Mouse (Mus musculus) large intestine, adult 2 months (tissue): Measurements from ENCODE around the gene 1110017D15Rik. TPM values are rescaled to one million over a fixed set of nuclear protein-coding genes. Genes with fewer than 3 reads are reported as not detected.
A peak's percentile ranks its signal among the peaks of the same experiment; 100 is the strongest.

Source experiments
- DNase-seq: peaks from one replicate; pipeline ENCODE4 v3.0.0-alpha.2; 2012; ENCODE audit warnings: low read depth, low spot score
- WGBS: fragments of 180-500 bp; shearing (Covaris S2); methylation state at CpG from one replicate; pipeline ENCODE4 v1.1.7; 2018; 5-methylcytosine and 5-hydroxymethylcytosine counted together
- polyA plus RNA-seq: library from polyadenylated mRNA; depleted of rRNA; stranded (reverse); fragments of >200 nt; gene quantifications from 2 replicates; pipeline ENCODE4 v1.2.3, GENCODE M21; 2012

Gene 1110017D15Rik
- polyA plus RNA-seq, 1 experiment: 0.12 TPM

DNA sequence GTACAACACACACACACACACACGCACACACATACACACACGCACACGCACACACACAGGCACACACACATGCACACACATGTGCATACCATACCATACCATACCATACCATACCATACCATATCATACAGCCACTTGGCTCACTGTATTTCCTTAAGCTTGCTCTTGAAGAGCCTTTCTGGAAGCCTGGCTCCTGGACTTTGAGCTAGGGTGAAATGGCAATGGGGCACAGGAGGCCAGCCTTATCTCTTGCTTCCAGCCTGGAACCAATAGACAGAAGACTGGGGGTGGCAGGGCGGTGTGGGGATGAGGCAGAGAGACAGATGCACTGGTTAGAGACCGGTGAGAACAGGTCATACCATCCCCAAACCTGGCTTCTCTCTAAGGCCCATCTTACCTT is 2.1 kb upstream of the 1110017D15Rik start:
- WGBS: 89% methylated on average over 5 of the region's 5 CpGs
- DNase-seq: no peak

GRCm38 (mm10) chr4:41518349-41518748 is 1.2 kb upstream of the 1110017D15Rik start:
- DNase-seq: no peak
- WGBS: 85% methylated on average over 7 of the region's 7 CpGs

- DNase-seq: no peak
- WGBS: 28% methylated on average over 8 of the region's 8 CpGs
Observed at GRCm38 (mm10) chr4:41513714-41514113, 3.4 kb downstream of the 1110017D15Rik start.

DNA sequence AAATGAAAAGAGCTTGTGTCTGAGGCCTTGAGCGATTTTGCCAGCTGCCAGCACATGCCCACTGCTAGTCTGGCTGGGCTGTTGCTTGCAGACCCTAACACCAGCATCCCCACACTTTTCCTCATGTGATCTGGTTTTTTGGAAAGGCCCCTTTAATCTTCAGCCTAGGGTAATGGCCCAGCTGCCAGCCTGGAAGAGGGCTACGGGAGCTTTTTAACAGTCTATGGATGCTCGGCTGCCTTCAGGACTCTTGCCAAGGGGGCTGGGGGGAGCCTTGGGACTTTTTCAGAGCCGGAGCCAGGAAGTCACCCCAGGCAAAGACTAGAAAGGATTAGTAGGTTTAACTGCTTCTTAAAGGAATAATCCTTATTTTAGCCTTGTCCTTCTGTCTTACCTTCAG is 3.8 kb downstream of the 1110017D15Rik start:
- WGBS: 49% methylated on average over 4 of the region's 4 CpGs
- no peak for DNase-seq

GRCm38 (mm10) chr4:41507998-41508397 is 9.1 kb downstream of the 1110017D15Rik start:
- DNase-seq: no peak
- WGBS: 69% methylated on average over 7 of the region's 7 CpGs

DNA sequence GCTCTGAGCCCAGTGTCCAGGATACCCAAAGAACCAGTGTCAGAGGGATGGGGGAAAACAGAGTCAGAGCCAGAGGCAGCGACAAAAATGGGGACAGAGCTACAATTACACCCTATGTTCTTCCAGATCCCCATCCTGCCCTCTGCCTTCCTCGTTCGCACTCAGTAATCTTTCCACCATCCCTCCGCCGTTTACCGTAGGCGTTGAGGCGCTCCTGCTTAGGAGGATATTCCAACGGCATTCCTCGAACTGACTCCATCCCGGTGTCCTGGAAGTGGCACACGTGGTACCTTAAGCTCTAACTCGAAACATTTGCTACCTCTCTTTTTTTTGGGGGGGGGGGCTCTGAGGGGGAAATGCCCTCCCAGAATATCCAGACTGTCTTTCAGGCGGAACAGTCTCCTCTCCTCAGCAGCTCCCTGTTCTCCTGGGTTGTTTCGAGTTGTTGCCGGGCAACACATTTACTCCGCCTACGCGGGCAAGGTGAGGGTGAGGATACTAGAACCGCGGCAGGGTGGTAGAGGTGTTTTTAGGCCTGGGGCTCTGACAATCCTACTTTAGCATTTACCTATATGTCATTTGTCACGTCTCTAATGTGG is 9.7 kb downstream of the 1110017D15Rik start:
- 10% methylated on average over 22 of the region's 22 CpGs for WGBS
- no peak for DNase-seq

DNA sequence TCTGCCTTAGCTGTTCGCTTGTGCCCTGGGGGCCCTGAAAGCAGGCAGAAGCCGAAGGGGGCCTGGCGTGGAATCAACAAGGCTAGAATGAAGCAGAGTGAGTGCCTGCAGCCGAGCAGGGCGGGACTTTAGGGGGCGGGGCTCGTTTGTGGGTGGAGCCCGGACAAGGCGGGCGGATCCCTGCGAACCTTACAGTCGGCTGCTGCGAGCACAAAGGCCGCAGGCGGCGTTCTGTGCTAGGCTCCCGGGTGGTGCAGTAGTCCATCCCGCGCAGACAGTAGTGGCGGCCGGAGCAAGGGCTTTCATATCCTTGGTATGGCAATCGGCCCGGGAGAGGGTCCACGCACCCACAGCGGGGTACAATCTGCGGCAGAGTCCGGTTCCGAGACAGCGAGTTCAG is 10.2 kb downstream of the 1110017D15Rik start:
- WGBS: under 1% methylated on average over 29 of the region's 29 CpGs
- no peak for DNase-seq

GRCm38 (mm10) chr4:41506156-41506555 is 11.0 kb downstream of the 1110017D15Rik start:
- WGBS: 19% methylated on average over 13 of the region's 13 CpGs
- no peak for DNase-seq

DNA sequence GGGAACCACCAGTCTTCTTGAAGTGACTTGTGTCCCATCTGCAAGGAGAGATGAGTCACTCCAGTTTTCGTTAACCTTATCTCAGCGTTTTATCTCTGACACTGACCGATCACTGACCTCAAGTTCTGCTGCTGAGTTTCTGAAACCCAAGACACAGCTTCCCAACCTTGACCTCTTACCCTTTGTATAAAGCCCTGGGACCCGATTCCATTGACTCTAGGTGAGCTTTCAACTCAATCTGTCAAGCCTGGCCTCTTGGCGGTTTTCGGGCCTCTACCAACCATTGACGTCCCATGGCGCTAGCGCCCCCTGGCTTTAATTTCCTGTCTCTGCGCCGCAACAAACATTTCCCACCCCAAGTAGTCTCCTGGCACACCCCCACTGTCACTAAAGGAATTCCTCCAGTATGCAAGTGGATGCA is 12.0 kb downstream of the 1110017D15Rik start:
- 73% methylated on average over 11 of the region's 11 CpGs for WGBS
- no peak for DNase-seq

- DNase-seq: no peak
- WGBS: 81% methylated on average over 5 of the region's 5 CpGs
Observed at GRCm38 (mm10) chr4:41504325-41504724, 12.8 kb downstream of the 1110017D15Rik start.

- DNase-seq: peak; percentile 99
- under 1% methylated on average over 18 of the region's 18 CpGs for WGBS
Observed at GRCm38 (mm10) chr4:41502986-41503412, 14.1 kb downstream of the 1110017D15Rik start, which contains the start of gene AI464131. Gene AI464131, minus strand, starts transcription at chr4:41503076.

DNA sequence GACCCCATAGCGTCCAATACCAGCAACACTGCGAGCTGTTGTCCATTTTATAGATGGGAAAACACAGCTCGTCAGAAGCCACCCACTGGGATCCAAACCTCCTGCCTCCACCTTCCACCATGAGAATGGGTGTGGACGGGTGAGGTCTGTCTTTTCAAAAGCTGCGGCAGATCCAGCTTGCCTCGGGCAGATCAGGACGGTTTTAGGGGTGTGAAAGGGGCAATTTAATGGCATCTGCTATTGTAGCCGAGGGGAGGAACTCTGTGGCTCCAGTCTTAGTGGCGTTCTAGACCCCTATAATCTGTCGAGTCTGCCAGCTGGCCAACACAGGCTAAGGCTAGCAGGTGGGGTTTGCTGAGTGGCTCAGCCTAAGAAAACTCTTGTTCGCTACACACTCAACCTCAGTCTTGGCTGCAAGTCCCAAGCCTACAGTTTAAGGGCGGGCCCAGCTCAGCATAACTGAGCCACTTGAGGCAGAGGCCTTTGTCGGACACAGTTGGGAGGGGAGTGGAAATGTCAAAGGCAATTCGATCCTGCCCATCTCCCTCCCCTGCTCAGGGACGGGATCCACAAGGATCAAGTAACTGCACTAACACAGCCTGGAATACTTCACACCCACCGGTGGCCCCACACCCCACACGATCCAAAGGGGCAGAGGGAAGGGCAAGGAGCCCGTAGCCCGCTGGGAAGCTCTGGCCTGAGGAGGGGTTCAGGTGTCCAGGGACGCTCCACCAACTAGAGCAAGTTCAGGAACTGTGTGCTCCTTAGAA is 14.8 kb downstream of the 1110017D15Rik start:
- DNase-seq: no peak
- 8% methylated on average over 20 of the region's 20 CpGs for WGBS

DNA sequence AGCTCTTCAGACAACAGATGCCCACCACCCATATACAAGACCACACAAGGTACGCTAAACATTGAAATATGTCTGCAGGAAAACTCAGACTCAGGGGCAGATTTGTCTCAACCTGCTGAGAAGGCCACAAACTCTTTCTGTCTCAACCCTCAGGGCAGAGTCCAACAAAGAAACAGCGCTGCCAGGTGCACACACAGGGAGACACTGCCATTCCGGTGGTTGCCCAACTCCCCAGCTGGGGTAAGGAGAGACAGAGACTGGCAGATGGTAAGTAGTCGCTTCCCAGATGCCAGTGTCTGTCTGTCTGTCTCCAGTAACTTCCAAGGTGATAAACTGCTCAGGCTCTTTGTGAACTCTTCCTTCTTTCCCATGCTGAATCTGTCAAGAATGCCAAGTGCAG is 16.3 kb downstream of the 1110017D15Rik start:
- DNase-seq: no peak
- WGBS: 27% methylated on average over 4 of the region's 4 CpGs

DNA sequence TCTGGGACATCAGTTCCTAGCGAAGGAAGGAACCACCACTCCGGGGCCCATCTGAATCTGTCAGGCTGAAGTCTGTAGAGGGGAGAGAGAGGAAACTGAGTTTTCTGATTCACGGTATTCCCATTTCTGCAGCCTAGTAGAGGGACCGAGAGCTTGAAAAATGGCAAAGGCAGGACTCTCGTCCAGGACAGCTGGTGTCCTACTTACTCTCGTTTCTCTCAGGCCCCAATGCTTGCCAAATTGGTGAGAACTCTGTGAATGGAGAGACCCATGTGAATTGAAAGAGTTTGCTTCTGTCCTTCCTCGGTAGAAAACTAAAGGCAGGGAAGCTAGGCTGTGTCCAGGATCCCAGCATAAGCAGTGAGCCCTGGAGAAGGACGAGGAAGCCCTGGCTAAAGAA is 17.5 kb downstream of the 1110017D15Rik start:
- 86% methylated on average over 8 of the region's 8 CpGs for WGBS
- DNase-seq: no peak

DNA sequence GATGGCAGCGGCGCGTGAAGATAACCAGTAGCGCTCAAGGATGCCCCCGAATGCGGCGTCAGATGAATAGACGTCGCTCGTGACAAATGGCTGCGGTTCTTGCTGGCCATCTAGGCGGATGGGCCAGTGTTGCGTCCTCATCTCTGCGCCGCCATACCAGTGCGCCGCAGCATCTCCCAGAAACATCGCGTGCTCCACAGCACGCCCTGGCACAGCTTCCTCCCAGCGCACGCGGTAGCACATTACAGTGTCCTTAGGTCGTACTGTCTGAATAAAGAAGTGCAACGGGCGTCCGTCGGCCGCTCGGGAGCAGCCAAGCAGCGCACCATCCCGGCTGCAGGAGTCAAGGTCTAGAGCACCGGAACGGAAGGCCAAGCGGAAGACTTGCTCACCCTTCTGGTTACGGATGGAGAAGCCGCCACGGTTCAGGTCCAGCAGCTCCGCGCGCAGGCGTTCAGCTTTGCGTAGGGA is 18.2 kb downstream of the 1110017D15Rik start:
- 71% methylated on average over 43 of the region's 43 CpGs for WGBS
- DNase-seq: no peak

GRCm38 (mm10) chr4:41497995-41498845 is 18.9 kb downstream of the 1110017D15Rik start:
- DNase-seq: no peak
- 69% methylated on average over 72 of the region's 72 CpGs for WGBS

GRCm38 (mm10) chr4:41497579-41497978 is 19.6 kb downstream of the 1110017D15Rik start:
- WGBS: 65% methylated on average over 34 of the region's 34 CpGs

DNA sequence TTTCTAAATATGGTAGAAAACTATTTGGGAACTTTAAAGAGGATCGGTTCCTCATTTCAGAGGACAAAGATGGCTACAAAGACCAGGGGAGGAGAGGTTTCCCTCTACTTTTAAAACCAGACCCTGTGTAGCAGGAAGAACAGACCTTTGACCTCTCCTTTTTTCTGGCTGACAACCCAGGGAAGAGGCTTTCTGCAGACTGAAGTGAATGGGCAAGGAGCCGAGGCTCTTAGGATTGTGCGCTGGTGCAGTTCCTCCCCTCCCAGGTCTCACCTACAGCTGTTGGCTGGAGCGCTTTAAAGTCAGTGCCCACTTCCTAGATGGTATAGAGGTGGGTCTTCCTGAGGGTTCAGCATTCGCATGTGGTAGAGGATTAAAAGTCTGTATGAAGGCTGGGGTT is 20.1 kb downstream of the 1110017D15Rik start:
- no peak for DNase-seq

More at GRCm38 (mm10) chr4:41497579-41497978, 19.6 kb downstream of the 1110017D15Rik start:
- no peak for DNase-seq

DNA sequence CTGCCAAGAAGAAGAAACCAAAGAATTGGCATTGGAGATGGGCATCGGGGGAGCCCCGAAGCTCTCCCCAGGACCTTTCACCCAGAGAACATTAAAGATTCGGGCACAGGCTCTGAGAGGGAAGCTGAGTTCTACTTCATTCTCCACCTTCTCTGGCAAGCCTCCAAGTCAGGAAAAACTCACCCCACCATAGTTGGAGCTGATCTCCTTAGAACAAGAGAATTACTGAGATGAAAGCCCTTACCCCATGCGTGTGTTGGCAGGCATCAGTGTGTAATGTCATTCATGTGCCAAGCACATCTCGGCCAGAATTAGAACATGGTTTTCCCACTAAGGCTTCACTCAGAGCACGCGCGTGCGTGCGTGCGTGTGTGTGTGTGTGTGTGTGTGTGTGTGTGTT is 21.3 kb downstream of the 1110017D15Rik start:
- 51% methylated on average over 11 of the region's 11 CpGs for WGBS
- no peak for DNase-seq

More for the DNA sequence above, 20.1 kb downstream of the 1110017D15Rik start:
- 56% methylated on average over 5 of the region's 5 CpGs for WGBS

DNA sequence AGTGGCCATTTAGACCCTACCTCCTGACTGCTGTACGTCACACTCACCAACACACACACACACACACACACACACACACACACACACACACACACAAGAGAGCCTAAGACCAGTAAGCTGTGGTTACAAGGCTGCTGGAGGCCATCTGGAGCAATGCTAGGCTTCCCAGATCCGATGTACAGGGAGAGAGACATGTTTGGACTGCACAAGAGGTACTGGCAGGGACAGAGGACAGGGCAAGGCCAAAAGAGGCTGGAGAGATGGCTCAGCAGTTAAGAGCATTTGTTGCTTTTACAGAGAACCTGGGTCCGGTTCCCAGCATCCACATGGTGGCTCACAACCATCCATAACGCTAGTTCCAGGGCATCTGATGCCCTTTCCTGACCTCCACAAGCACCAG is 22.1 kb downstream of the 1110017D15Rik start:
- 67% methylated on average over 4 of the region's 4 CpGs for WGBS
- DNase-seq: no peak
